Mouse (Mus musculus): ENCODE results near the gene Tspan9. TPM values are rescaled to one million over a fixed set of nuclear protein-coding genes. Genes with fewer than 3 reads are reported as not detected.

Tspan9 gene
- polyA plus RNA-seq, 1 experiment from 2014 or later, result 19.6 TPM

DNA sequence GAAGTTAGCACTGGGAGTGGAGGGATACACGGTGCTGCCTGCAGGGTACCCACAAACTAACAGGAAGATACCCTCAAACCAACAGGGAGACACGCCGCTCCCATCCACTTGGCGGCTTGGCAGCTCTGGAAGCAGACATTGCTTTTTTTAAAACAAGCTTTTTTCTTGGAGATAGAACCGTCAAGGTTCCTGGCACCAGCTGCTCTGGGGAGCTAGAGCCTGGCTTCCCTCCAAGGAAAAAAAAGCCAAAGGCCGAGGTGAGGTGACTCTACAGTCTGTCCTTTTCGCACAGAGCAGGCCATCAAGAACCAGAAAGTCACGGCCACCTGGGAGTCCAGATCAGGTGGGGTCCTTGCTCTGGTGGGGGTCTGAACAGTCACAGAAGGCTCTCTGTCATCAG is 162.2 kb downstream of the Tspan9 start:
- no peak for TF ChIP-seq EP300 (IDR thresholded peaks at IDR 0.05; ENCODE audit: low read depth)
- no peak for TF ChIP-seq CTCF (IDR thresholded peaks at IDR 0.05; ENCODE audit: low read depth)
- DNase-seq (no peak), ATAC-seq (no peak)
- Histone ChIP-seq H3K4me1 (ENCODE audit: insufficient read depth) (peaks cover 17% of the 10 kb centered on the region), H3K9ac (replicated peaks) (no peak overlapping the region), H3K27me3 (ENCODE audit: insufficient read depth, low read length) (no peaks in the 10 kb centered on the region), H3K9me3 (ENCODE audit: low read length) (no peaks in the 10 kb centered on the region), H3K36me3 (replicated peaks; ENCODE audit: insufficient read depth, low read length) (no peaks in the 10 kb centered on the region), H3K4me2 (ENCODE audit: low read depth, low read length) (no peak overlapping the region), H3K4me3 (ENCODE audit: low read depth, low read length) (no peak overlapping the region), H3K27ac (ENCODE audit: low read depth) (no peak overlapping the region)
- 63% methylated on average over 8 of the region's 8 CpGs for WGBS (ENCODE audit: insufficient replicate concordance)

DNA sequence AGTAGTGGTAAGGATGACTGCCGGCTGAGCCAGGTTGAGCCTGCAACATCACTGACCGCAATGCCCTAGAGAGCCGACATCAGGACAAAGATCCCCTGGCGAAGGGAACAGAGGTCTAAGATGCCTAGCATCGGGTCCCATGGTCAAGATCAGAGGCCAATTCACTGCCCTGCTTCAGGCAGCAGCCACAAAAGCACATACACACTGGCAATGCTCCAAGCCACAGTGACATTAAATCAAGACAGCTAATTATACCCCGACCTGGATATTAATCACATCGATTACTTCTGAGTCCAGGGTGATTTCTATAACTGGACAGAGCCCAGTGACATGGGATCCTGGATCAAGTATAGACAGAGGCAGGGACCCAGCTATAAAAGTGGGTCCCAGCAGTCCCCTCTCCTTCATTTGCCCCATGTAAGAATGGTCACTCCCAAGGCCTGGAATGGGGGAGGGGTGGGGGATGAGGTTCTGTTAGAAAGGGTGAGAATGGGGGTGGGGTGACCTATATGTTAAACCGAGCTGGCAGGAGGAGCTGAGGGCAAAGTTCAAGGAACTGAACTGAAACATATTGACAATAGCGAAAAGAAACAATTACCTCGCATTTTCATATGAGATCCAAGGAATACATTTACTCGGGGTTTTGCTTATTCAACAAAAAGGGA is 162.9 kb downstream of the Tspan9 start:
- no peak overlapping the region for H3K27ac ChIP-seq (ENCODE audit: low read depth)
- TF ChIP-seq CTCF (IDR thresholded peaks at IDR 0.05; ENCODE audit: low read depth), result no peak
- no peak for TF ChIP-seq EP300 (IDR thresholded peaks at IDR 0.05; ENCODE audit: low read depth)
- 65% methylated on average over 11 of the region's 11 CpGs for WGBS (ENCODE audit: insufficient replicate concordance)
- peaks cover 17% of the 10 kb centered on the region for H3K4me1 ChIP-seq (ENCODE audit: insufficient read depth)
- H3K36me3 ChIP-seq (replicated peaks; ENCODE audit: insufficient read depth, low read length), result no peaks in the 10 kb centered on the region
- no peak overlapping the region for H3K9ac ChIP-seq (replicated peaks)
- no peak overlapping the region for H3K4me3 ChIP-seq (ENCODE audit: low read depth, low read length)
- DNase-seq (no peak), ATAC-seq (no peak)
- H3K9me3 ChIP-seq (ENCODE audit: low read length), result no peaks in the 10 kb centered on the region
- no peak overlapping the region for H3K4me2 ChIP-seq (ENCODE audit: low read depth, low read length)
- H3K27me3 ChIP-seq (ENCODE audit: insufficient read depth, low read length), result no peaks in the 10 kb centered on the region

DNA sequence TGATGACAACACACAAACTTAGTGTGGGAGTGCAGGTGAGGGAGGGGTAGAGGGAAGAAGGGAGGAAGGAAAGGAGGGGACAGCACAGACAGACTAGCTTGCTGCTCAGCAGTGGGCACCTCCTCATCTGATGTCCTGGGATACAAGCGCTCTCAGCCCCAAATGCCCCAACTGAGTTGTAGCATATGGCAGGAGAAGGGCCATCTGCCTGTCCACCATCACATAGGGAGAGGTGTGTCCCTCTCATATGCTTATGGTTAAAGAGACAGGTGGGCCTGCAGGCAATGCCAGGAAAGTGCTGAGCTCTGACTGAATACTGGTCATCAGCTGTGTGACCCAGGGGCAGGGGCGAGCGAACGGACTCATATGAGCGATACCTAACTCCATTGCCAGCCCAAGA is 163.6 kb downstream of the Tspan9 start:
- no peak for DNase-seq
- Histone ChIP-seq H3K9ac (replicated peaks) (no peak overlapping the region), H3K4me2 (ENCODE audit: low read depth, low read length) (no peak overlapping the region), H3K27me3 (ENCODE audit: insufficient read depth, low read length) (no peaks in the 10 kb centered on the region), H3K36me3 (replicated peaks; ENCODE audit: insufficient read depth, low read length) (no peaks in the 10 kb centered on the region), H3K4me1 (ENCODE audit: insufficient read depth) (peaks cover 17% of the 10 kb centered on the region), H3K4me3 (ENCODE audit: low read depth, low read length) (no peak overlapping the region), H3K9me3 (ENCODE audit: low read length) (no peaks in the 10 kb centered on the region), H3K27ac (ENCODE audit: low read depth) (no peak overlapping the region)
- ATAC-seq, result no peak
- WGBS (ENCODE audit: insufficient replicate concordance), result 93% methylated on average over 5 of the region's 5 CpGs
- TF ChIP-seq EP300 (IDR thresholded peaks at IDR 0.05; ENCODE audit: low read depth) (no peak), CTCF (IDR thresholded peaks at IDR 0.05; ENCODE audit: low read depth) (no peak)

DNA sequence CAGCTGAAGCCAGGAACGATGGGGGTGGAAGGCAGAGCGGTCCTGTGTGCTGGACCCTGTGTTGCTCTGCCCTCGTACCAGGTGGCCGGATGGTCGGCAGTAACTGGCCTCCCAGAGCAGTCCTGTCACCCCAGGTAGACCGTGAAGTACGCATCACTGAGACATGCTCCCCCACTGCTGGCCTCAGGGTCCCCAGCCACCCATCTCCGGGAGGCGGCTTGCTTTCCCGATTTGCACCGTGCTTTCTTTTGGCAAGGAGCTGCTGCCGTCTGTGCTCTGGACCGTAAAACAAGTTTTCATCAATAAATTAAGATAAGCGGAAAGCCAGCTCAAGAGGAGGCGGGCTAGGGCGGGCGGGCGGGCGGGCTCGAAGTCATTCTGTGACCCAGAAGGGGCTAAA is 164.5 kb downstream of the Tspan9 start:
- Histone ChIP-seq H3K4me1 (ENCODE audit: insufficient read depth) (peaks cover 17% of the 10 kb centered on the region), H3K27ac (ENCODE audit: low read depth) (no peak overlapping the region), H3K27me3 (ENCODE audit: insufficient read depth, low read length) (no peaks in the 10 kb centered on the region), H3K36me3 (replicated peaks; ENCODE audit: insufficient read depth, low read length) (no peaks in the 10 kb centered on the region), H3K9me3 (ENCODE audit: low read length) (no peaks in the 10 kb centered on the region), H3K9ac (replicated peaks) (no peak overlapping the region), H3K4me2 (ENCODE audit: low read depth, low read length) (no peak overlapping the region), H3K4me3 (ENCODE audit: low read depth, low read length) (no peak overlapping the region)
- 78% methylated on average over 20 of the region's 20 CpGs for WGBS (ENCODE audit: insufficient replicate concordance)
- DNase-seq (no peak), ATAC-seq (no peak)
- TF ChIP-seq CTCF (IDR thresholded peaks at IDR 0.05; ENCODE audit: low read depth) (no peak), EP300 (IDR thresholded peaks at IDR 0.05; ENCODE audit: low read depth) (no peak)

DNA sequence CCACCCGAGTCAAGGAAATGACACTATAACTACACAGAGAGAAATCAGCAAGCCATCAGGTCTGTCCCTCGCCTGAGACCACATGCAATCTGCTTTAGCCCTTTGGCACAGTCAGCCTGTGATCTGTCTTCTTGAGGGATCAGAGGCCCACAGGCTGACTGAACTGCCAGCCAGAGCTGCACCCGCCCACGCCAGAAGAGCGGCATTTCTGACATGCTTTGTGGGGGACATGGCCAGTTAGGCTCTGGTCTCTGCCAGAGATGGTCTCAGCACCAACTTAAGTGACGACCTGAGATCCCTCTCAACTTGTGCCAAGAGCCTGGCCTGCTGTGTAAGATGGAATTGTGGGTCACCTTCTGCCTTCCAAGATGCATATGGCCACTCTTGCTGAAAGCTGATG is 166.7 kb downstream of the Tspan9 start:
- H3K36me3 ChIP-seq (replicated peaks; ENCODE audit: insufficient read depth, low read length), result no peaks in the 10 kb centered on the region
- no peak overlapping the region for H3K9ac ChIP-seq (replicated peaks)
- ATAC-seq (no peak), DNase-seq (no peak)
- H3K27me3 ChIP-seq (ENCODE audit: insufficient read depth, low read length), result no peaks in the 10 kb centered on the region
- H3K4me3 ChIP-seq (ENCODE audit: low read depth, low read length), result no peak overlapping the region
- TF ChIP-seq CTCF (IDR thresholded peaks at IDR 0.05; ENCODE audit: low read depth) (no peak), EP300 (IDR thresholded peaks at IDR 0.05; ENCODE audit: low read depth) (no peak)
- H3K27ac ChIP-seq (ENCODE audit: low read depth), result no peak overlapping the region
- H3K4me2 ChIP-seq (ENCODE audit: low read depth, low read length), result no peak overlapping the region
- H3K4me1 ChIP-seq (ENCODE audit: insufficient read depth), result peaks cover 8% of the 10 kb centered on the region; the same call in 1 of the 2 replicates
- 80% methylated on average over 6 of the region's 6 CpGs for WGBS (ENCODE audit: insufficient replicate concordance)
- no peaks in the 10 kb centered on the region for H3K9me3 ChIP-seq (ENCODE audit: low read length)

DNA sequence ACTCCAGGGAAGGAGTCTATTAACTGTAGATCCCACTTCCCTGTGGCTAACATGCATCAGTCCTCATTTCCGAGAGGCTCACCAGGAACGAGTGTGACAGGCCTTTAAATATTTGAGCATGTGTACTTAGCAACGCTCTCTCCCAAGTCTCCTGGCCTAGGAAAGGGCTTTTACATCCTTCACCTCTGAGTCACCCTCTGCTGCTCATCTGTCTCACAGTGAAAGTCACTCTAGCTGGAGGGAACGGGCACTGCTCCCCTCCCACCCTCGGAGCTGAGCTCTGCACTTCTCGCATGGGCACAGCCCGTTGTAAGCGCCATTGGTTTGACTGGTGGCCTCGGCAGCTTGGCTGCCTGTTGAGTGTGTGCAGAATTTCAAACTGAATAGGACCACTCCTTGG is 169.4 kb downstream of the Tspan9 start:
- no peaks in the 10 kb centered on the region for H3K4me1 ChIP-seq (ENCODE audit: insufficient read depth)
- DNase-seq (no peak), ATAC-seq (no peak)
- H3K27me3 ChIP-seq (ENCODE audit: insufficient read depth, low read length), result no peaks in the 10 kb centered on the region
- H3K36me3 ChIP-seq (replicated peaks; ENCODE audit: insufficient read depth, low read length), result no peaks in the 10 kb centered on the region
- H3K9me3 ChIP-seq (ENCODE audit: low read length), result no peaks in the 10 kb centered on the region
- H3K27ac ChIP-seq (ENCODE audit: low read depth), result no peak overlapping the region
- no peak overlapping the region for H3K4me3 ChIP-seq (ENCODE audit: low read depth, low read length)
- TF ChIP-seq CTCF (IDR thresholded peaks at IDR 0.05; ENCODE audit: low read depth) (no peak), EP300 (IDR thresholded peaks at IDR 0.05; ENCODE audit: low read depth) (no peak)
- no peak overlapping the region for H3K4me2 ChIP-seq (ENCODE audit: low read depth, low read length)
- WGBS (ENCODE audit: insufficient replicate concordance), result 77% methylated on average over 9 of the region's 9 CpGs
- no peak overlapping the region for H3K9ac ChIP-seq (replicated peaks)

All from liver, postnatal 0 days (tissue).